Mouse (Mus musculus) MEL (cell line): ENCODE measurements around the gene Dapk2.

Experiments used
- CTCF ChIP-seq, 3 experiments: IDR thresholded peaks in 2 of 3; conservative IDR thresholded peaks in 1 of 3; 2 replicates each; pipeline ENCODE4 v1.5.1; 2011 to 2012; ENCODE audit warnings: low read length in 3 of 3, low read depth in 2 of 3, mild to moderate bottlenecking in 2 of 3, improper control_type of control experiment in 1 of 3, inconsistent platforms in 1 of 3, mixed read lengths in 1 of 3, moderate library complexity in 1 of 3; ENCODE audit not compliant: control insufficient read depth in 1 of 3, insufficient read depth in 1 of 3, poor library complexity in 1 of 3, severe bottlenecking in 1 of 3
- EP300 ChIP-seq, 2 experiments: IDR thresholded peaks; 2 replicates each; pipeline ENCODE4 v1.6.1; 2011; ENCODE audit warnings: improper control_type of control experiment in 2 of 2, low read length in 2 of 2, low read depth in 1 of 2, mild to moderate bottlenecking in 1 of 2
- JUND ChIP-seq: IDR thresholded peaks from 2 replicates; pipeline ENCODE4 v1.6.1; 2011; ENCODE audit warnings: low read depth, mild to moderate bottlenecking, improper control_type of control experiment, low read length
- MEF2A ChIP-seq: IDR thresholded peaks from 2 replicates; pipeline ENCODE4 v1.6.1; 2014; ENCODE audit warnings: low read depth, mild to moderate bottlenecking, inconsistent platforms, low read length, improper control_type of control experiment; ENCODE audit not compliant: poor library complexity, insufficient replicate concordance, severe bottlenecking; ENCODE audit errors: extremely low read depth
- POLR2A ChIP-seq, 2 experiments: IDR thresholded peaks; 2 replicates each; pipeline ENCODE4 v1.6.1; 2011 to 2012; ENCODE audit warnings: low read length in 2 of 2, mild to moderate bottlenecking in 2 of 2, control low read depth in 1 of 2, improper control_type of control experiment in 1 of 2, low read depth in 1 of 2, moderate library complexity in 1 of 2; ENCODE audit not compliant: control insufficient read depth in 1 of 2, insufficient read depth in 1 of 2, poor library complexity in 1 of 2
- POLR2AphosphoS2 ChIP-seq: IDR thresholded peaks from 2 replicates; pipeline ENCODE4 v1.6.1; 2011; ENCODE audit warnings: low read length, improper control_type of control experiment
- RCOR1 ChIP-seq: IDR thresholded peaks from 2 replicates; pipeline ENCODE4 v1.6.1; 2012; ENCODE audit warnings: low read depth, mild to moderate bottlenecking, inconsistent platforms, low read length, improper control_type of control experiment
- SIN3A ChIP-seq: IDR thresholded peaks from 2 replicates; pipeline ENCODE4 v1.6.1; 2012; ENCODE audit warnings: low read length, improper control_type of control experiment, inconsistent platforms
- SMC3 ChIP-seq: IDR thresholded peaks from 2 replicates; pipeline ENCODE4 v1.6.1; 2011; ENCODE audit warnings: low read depth, low read length, improper control_type of control experiment
- ZNF384 ChIP-seq: IDR thresholded peaks from 2 replicates; pipeline ENCODE4 v1.6.1; 2012; ENCODE audit warnings: low read depth, mild to moderate bottlenecking, inconsistent platforms, low read length, improper control_type of control experiment

- TF ChIP-seq POLR2AphosphoS2 (no peak), MEF2A (no peak), EP300 (IDR thresholded peaks at IDR 0.05; ENCODE audit: low read depth in 1 of 2, low read length in 2 of 2) (no peak), POLR2A (IDR thresholded peaks at IDR 0.05; ENCODE audit: control insufficient read depth in 1 of 2, insufficient read depth in 1 of 2, low read depth in 1 of 2, low read length in 2 of 2, poor library complexity in 1 of 2) (no peak), RCOR1 (no peak), CTCF (IDR thresholded peaks at IDR 0.05 in 2 of 3, conservative IDR thresholded peaks at IDR 0.05 in 1 of 3; ENCODE audit: control insufficient read depth in 1 of 3, insufficient read depth in 1 of 3, low read depth in 2 of 3, low read length in 3 of 3, poor library complexity in 1 of 3, severe bottlenecking in 1 of 3) (no peak), ZNF384 (no peak), SMC3 (no peak), JUND (no peak), SIN3A (no peak)
Observed at GRCm38 (mm10) chr9:66271726-66272125, 113.7 kb downstream of the Dapk2 start.
